Mouse (Mus musculus) layer of hippocampus, postnatal 36 days (tissue): ENCODE data around the gene Cep128. TPM values are rescaled to one million over a fixed set of nuclear protein-coding genes. Genes with fewer than 3 reads are reported as not detected.
A peak's percentile ranks its signal among the peaks of the same experiment; 100 is the strongest.
"Not testable (repeated sequence)": the region's sequence is repeated elsewhere in the genome, so short reads cannot be mapped to it uniquely, and the experiment has no call there.

ENCODE experiments used
- DNase-seq, 2 experiments: peaks; one replicate each; pipeline ENCODE4 v3.0.0; 2022
- total RNA-seq, 2 experiments: library from RNA; stranded (reverse); gene quantifications; 2 replicates each; pipeline ENCODE4 v1.2.3; 2021

The Cep128 gene
- total RNA-seq = 1 to 10 TPM; 5.8 to 6.9 TPM

- peak; percentile 90 to 91 for DNase-seq
These were observed at the start of gene Cep128, which contains the start of gene Tshr for GRCm38 (mm10) chr12:91384281-91385017. Gene Cep128, minus strand, starts transcription at chr12:91384409. Gene Tshr, plus strand, starts transcription at chr12:91384563.

GRCm38 (mm10) chr12:91427129-91427528 is 42.9 kb upstream of the Cep128 start:
- no peak for DNase-seq

GRCm38 (mm10) chr12:91426499-91426898 is 42.3 kb upstream of the Cep128 start:
- no peak for DNase-seq

- peak in 1 of 2 experiments; percentile 17 for DNase-seq
These were observed 39.1 kb upstream of the Cep128 start for GRCm38 (mm10) chr12:91423125-91423820.

DNA sequence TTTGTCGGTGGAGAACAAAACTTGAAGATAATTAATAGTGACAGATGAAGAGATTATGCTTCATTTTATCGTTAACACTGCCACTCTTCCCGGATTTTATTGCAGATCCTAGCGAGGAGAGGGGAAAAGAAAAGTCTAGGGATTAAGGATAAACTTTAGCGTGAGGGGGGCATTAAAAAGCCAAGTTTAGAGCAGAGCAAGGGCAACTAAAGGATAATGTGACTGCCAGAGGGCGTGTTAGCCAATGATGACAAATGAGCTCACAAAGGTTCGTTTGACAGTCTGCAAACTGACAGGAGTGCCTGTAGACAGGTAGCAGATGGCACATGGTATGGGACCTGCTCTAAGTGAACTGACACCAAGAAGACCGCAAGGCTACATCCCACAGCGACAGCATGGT is 37.1 kb upstream of the Cep128 start:
- DNase-seq = no peak

DNA sequence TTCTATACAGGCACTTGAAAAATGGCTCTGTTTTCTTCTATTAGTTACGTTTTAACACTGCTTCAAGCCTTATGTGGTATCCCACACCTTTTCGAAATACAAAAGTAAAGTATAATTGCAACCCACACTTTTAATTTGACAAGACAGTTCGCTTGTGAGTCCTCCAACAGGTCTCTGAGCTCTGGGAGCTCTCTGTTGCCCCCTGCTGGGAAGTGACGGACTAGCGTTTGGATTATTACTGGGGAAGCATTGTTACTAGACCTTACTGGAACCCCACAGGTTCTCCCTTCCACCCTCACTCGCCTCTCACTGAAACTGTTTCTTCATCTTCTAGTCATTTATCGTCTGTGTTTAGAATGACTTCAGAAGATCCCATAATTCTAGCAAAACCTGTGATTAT is 34.6 kb upstream of the Cep128 start:
- DNase-seq = peak; percentile 52 to 60

DNA sequence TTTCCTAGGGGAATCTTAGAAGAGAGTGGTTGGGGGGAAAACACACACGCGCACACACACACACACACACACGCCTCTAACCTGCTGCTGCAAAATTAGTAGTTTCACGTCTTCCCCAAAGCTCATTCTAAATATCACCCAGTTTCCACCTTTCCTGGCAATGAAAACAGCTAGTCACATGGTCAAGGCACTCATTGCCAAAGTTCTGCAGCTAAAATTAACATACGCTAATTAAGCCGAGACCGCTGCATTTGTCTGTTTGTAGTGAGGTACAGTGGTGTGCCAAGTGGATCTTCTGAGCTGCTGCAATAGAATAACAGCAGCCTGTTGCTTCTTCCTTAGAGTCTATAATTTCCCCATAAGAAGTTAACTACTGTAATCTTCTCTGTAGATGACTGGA is 32.6 kb upstream of the Cep128 start:
- no peak for DNase-seq

GRCm38 (mm10) chr12:91415112-91415511 is 30.9 kb upstream of the Cep128 start:
- DNase-seq = no peak

GRCm38 (mm10) chr12:91412461-91413182 is 28.4 kb upstream of the Cep128 start:
- no peak for DNase-seq

- no peak for DNase-seq
These were observed 26.1 kb upstream of the Cep128 start for GRCm38 (mm10) chr12:91410306-91410705.

DNA sequence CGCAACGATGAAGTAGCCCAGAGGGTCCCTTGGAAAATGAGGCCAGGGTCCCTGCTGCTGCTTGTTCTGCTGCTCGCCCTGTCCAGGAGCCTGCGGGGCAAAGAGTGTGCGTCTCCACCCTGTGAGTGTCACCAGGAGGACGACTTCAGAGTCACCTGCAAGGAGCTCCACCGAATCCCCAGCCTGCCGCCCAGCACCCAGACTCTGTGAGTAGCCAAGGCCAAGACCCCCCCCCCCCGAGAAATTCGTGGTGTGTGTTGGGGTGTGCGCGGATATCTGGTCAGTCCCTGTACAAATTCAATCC is 16.8 kb upstream of the Cep128 start:
- no peak for DNase-seq

- peak; percentile 70 to 74 for DNase-seq
These were observed 16.2 kb upstream of the Cep128 start for GRCm38 (mm10) chr12:91400232-91401048.

DNA sequence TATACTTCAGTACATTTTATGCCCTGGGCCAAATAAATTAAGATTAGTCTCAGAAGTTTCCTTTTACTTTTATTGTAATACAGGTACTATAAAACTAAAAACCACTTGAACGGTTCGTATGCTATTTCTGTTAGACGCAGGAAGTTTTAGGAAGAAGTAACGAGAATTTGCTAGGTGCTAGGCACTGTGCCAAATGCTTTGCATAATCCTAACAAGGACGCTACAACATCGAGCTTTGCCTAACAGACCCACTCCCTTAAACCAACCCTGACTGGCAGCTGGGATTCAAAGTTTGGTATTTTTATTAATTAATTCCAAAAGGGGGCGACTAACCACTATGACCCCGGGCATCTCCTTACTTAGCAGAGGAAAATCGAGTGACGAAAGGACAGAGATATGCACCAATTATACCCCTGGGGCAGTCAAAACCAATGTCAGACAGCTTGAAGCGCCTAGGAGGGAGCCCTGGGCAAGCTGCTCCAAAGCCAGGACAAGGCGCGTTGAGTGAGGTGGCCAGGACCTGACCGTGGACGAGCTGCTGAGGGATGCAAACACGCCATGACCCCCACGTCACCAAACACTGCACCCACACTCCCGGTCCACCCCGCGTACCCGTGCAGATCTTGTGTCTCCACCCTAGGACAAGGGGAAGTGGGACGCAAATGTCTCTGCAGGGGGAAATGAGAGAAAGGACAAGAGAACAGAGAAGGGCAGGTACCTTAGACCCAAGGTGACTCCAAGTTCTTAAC is 519 bp downstream of the Cep128 start:
- DNase-seq = no peak

- no peak for DNase-seq
These were observed 15.0 kb downstream of the Cep128 start for GRCm38 (mm10) chr12:91369173-91369572.

DNA sequence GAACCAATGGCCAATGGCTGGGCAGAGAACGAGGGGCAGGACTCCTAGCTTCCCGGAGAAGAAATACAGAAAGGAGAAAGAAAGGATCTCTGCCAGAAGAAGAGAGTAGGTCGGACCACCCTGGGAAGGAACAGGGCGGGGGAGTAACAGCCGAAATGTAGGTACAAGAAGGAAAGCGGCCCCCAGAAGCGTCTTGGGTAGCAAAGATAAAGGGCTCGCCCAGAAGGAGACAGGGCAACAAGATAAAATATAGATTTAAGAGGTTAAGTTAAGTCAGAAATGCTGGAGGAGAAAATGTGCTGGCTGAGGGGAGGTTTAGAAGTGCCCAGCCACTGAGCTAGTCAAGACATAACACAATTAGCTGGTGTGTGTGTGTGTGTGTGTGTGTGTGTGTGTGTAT is 30.4 kb downstream of the Cep128 start:
- no peak for DNase-seq

GRCm38 (mm10) chr12:91338656-91339055 is 45.6 kb downstream of the Cep128 start:
- not testable (repeated sequence) for DNase-seq

DNA sequence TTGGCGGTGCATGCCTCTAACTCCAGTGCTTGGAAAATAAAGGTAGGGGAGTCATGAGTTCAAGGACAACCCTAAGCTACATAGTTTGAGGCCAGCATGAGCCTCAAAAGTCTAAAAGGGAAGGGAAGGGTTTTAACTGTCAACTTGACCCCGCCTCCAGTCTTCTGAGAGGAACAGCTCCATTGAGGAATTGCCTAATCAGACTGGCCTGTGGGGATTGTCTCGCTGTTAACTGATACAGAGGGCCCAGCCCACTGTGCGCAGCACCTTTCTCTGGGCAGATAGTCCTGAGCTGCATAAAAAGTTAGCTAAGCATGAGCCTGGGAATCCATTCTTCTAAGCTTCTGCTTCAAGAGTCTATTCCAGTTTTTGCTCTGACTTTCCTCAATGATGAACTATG is 56.7 kb downstream of the Cep128 start:
- no peak for DNase-seq

DNA sequence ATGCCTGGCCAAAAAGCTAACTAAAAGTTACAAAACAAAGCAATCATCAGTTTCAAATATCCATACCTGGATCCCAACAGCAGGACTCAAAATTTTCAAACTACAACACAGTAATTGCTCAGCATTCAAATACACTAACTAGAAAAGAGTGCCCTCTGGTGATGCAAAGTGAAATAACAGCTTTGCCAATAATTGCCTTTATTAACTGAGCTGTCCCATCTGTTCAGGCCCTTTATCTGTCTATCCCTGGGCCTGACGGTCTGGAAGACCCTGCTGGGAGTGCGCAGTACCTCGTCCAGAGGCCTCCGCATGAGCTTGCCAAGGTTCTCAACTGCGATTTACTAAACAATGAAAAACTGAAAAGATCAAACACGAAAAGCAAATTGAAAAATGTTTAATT is 58.1 kb downstream of the Cep128 start:
- peak in 1 of 2 experiments; percentile 5 for DNase-seq

DNA sequence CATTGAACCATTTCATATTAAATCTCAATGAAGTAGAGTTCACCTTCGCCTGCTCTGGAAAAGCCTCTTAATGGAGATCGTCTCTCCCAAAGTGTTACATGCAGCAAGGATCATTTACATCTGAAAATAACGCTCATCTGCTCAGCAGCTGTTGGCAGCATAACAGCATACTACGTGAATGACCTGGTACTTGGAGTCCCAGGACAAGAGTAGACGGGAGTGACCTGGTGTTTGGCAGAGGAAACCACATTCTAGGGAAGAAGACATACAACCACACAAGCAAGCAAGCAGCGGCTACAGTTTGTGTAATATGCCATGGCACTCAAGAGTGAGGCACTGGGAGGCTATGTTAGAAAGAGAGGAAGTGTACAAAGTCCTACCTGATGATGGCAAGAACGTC is 69.2 kb downstream of the Cep128 start:
- DNase-seq = no peak

- DNase-seq = no peak
These were observed 70.1 kb downstream of the Cep128 start for GRCm38 (mm10) chr12:91313974-91314587.

DNA sequence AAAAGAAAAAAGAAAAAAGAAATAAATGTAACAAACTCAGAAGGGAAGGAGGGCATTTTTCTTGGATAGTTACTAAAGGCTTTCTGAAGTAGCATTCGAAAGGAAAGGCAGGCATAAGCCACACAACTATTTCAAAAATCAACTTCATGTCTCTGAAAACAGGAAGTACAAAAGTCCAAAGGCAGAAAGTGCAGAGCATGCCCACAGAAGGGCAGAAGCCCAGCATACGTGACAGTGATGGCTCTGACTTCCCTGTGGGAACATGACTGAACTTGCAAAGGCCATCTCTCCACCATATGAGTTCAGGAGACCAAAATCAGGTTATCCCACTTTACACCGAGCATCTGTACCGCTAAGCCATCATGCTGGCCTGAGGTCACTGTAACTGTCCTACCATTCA is 71.6 kb downstream of the Cep128 start:
- DNase-seq = no peak
